Mouse (Mus musculus): Measurements from ENCODE around the gene Pcsk7. TPM values are rescaled to one million over a fixed set of nuclear protein-coding genes. Genes with fewer than 3 reads are reported as not detected.
A peak's percentile ranks its signal among the peaks of the same experiment; 100 is the strongest.

Gene Pcsk7
- polyA plus RNA-seq, 1 experiment from 2014 or later, result 25.6 TPM

DNA sequence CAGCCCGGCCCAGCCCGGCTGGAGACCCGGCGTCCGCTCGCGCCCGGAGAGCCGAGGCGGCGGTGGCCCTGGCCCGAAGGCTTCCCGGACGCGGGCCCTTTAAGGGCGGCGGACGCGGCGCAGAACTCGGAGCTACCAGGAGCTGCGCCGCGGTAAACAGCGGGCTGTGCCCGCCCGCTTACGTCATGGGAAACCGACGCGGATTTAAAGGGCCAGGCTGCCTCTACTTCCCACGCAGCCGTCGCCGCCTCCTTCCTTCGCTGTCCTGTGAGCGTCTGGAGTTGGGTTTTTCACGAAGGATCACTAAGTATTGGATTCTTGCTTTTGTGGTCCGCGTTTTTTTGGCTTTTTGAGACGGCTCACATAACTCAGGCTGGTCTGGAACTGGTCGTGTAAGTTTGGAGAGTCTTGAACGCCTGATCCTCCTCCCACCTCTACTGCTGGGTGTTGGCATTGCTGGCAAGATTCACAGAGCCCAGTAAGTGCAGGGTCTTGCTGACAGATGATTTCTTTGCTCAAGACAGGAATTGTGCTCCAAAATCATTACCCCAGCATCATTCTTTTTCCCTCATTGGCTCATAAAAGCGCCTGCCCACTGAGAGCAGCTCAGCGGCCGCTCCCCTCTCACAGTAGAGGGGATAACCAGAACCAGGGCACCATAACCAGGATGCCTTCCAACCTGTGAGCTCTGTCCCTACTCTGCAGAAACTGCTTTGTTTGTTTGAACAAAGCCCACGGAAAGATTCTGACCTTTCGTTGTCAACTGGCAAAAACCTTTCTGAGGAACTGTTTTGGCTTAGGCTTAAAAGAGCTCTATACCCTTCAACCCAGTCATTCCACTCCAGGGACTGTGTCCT is 49.0 kb downstream of the Pcsk7 start, which contains the start of gene Sidt2:
Gene Sidt2, minus strand, starts transcription at position 152 of the 857 bp plus-strand sequence.
- H3K4me1 ChIP-seq, result peaks cover 38% of the 10 kb centered on the region
- H3K4me3 ChIP-seq, result peak within 1 kb of the TSS; percentile 71
- H3K27ac ChIP-seq (replicated peaks), result peak within 1 kb of the TSS; percentile 79
- H3K9me3 ChIP-seq, result no peaks in the 10 kb centered on the region
- H3K9ac ChIP-seq (replicated peaks), result peak within 1 kb of the TSS; percentile 84
- no peaks in the 10 kb centered on the region for H3K27me3 ChIP-seq
- WGBS, result under 1% methylated on average over 48 of the region's 48 CpGs
- peaks cover 12% of the 10 kb centered on the region for H3K36me3 ChIP-seq
- ATAC-seq (replicated peaks), result peak; percentile 98
- peak within 1 kb of the TSS; percentile 73 for H3K4me2 ChIP-seq (replicated peaks)

DNA sequence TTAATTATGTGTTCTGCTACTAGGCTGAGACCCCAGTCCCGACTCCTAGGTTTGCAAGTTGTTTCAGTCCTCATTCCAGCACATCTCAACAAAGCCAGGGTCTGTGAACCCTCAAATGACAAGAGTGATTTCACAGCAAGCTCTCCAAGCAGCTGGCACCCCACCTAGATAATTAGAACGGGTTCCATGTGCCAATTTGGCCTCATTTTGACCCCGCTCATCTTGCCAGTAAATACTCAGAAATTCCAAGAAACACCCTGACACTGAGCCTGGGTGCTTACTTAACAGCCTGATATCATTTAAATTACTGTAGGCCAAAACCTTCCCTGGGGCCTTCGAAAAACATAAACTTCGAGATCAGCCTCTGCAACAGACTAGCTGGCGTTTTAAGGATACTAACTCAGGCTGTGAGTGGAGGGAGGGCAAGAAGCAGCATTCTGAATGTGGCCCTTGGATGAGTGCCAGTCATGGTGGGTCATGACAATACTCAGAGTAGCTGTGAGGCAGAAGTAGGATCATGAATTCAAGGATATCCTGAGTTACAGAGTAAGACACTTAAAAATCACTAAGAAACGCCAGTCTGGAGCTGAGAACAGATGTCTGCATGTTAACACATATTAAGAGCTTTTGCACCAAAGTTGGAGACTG is 51.9 kb downstream of the Pcsk7 start:
- Histone ChIP-seq H3K4me3 (no peak overlapping the region), H3K4me1 (peaks cover 36% of the 10 kb centered on the region), H3K4me2 (replicated peaks) (no peak overlapping the region), H3K9ac (replicated peaks) (no peak overlapping the region), H3K27me3 (no peaks in the 10 kb centered on the region), H3K27ac (replicated peaks) (peak overlapping the region; percentile 56), H3K9me3 (no peaks in the 10 kb centered on the region), H3K36me3 (peaks cover 19% of the 10 kb centered on the region)
- ATAC-seq (replicated peaks), result no peak
- 50% methylated on average over 7 of the region's 7 CpGs for WGBS

DNA sequence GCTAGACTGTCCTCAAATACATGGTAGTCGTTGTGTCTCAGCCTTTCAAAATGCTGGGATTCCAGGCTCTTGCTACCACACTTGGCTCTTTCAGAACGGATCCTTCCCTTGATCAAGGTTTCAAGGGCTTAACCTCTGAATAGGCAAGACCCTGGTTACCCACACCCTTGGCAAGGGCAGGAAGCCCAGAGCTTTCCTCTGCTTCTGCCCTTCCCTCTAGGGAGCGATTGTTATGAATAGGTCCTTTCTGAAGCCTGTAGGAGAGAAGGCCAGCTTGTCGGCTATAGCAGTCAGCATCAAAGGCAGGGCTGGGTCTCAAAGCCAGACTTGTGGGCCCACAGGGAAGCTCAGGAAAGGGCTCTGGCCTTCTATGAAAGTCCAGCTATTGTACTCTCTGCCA is 52.6 kb downstream of the Pcsk7 start:
- H3K9ac ChIP-seq (replicated peaks), result no peak overlapping the region

DNA sequence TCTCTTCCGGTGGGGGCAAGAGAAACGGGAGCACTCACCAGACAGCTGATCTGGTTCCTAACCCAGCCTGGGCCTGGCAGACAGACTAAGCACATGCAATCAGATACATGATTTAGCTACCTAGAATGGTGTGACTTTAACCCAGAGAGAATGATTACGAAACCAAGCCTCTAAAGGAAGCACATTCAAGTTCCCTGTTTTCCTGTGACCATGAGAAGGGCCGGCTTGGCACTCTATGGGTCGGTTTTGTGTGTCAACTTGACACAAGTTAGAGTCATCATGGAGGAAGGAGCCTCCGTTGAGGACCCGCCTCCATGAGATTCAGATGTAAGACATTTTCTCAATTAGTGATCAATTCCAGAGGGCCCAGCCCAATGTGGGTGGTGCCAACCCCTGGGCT is 53.4 kb downstream of the Pcsk7 start:
- no peak for ATAC-seq (replicated peaks)
- H3K4me3 ChIP-seq, result no peak overlapping the region
- 84% methylated on average over 7 of the region's 7 CpGs for WGBS
- peaks cover 33% of the 10 kb centered on the region for H3K36me3 ChIP-seq
- no peaks in the 10 kb centered on the region for H3K9me3 ChIP-seq
- no peak overlapping the region for H3K4me2 ChIP-seq (replicated peaks)
- H3K27me3 ChIP-seq, result no peaks in the 10 kb centered on the region
- no peak overlapping the region for H3K27ac ChIP-seq (replicated peaks)
- H3K4me1 ChIP-seq, result peaks cover 23% of the 10 kb centered on the region
- no peak overlapping the region for H3K9ac ChIP-seq (replicated peaks)

More for the DNA sequence above, 52.6 kb downstream of the Pcsk7 start:
- Histone ChIP-seq H3K4me3 (no peak overlapping the region), H3K27me3 (no peaks in the 10 kb centered on the region), H3K4me2 (replicated peaks) (no peak overlapping the region), H3K27ac (replicated peaks) (peak overlapping the region; percentile 56), H3K4me1 (peaks cover 29% of the 10 kb centered on the region), H3K36me3 (peaks cover 26% of the 10 kb centered on the region), H3K9me3 (no peaks in the 10 kb centered on the region)
- no peak for ATAC-seq (replicated peaks)
- WGBS, result 41% methylated on average over 4 of the region's 4 CpGs

DNA sequence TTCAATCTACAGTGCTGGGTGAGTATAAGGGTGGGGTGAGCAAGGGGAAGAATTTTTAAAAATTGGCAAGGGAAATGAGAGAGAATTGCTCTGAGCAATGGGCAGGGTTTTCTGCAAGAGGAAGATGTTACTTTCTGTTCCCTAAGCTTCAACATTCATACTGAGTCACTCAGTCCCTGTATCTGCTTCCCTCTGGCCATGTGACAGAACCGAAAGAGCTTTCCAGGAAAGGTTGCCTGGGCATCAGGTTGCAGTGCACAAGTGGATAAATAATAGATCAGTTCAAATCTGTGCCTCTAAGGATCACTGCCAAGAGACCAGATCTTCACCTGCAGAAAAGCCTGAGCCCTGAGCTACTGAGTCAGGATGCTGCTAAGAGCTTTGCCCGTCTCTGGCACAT is 55.6 kb downstream of the Pcsk7 start:
- no peak overlapping the region for H3K9ac ChIP-seq (replicated peaks)
- peaks cover 54% of the 10 kb centered on the region for H3K36me3 ChIP-seq
- no peak for ATAC-seq (replicated peaks)
- H3K9me3 ChIP-seq, result no peaks in the 10 kb centered on the region
- H3K27me3 ChIP-seq, result no peaks in the 10 kb centered on the region
- H3K4me2 ChIP-seq (replicated peaks), result no peak overlapping the region
- 89% methylated on average over 2 of the region's 2 CpGs for WGBS
- H3K4me1 ChIP-seq, result peaks cover 14% of the 10 kb centered on the region
- H3K4me3 ChIP-seq, result no peak overlapping the region
- no peak overlapping the region for H3K27ac ChIP-seq (replicated peaks)

DNA sequence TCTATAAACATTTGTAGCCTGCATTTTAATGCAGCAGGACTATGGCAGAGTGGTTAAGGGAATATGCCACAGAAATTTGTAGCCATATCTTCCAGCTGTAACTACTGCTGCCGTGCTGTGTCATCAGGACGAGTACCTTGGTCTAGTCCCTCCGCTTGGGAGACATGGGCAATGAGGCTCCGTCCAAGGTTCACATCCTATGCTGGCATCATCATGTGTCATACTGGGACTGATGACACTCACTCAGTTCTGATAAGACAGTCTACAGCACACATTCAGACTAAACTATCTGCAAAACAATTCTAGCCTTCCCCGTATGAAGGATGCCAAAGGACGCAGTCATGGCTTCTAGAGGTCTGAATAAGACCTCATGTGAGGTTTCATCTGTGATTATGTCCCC is 57.3 kb downstream of the Pcsk7 start:
- WGBS, result 96% methylated on average over 6 of the region's 6 CpGs
- H3K4me2 ChIP-seq (replicated peaks), result no peak overlapping the region
- peaks cover 4% of the 10 kb centered on the region; the same call in 1 of the 2 replicates for H3K4me1 ChIP-seq
- peaks cover 70% of the 10 kb centered on the region for H3K36me3 ChIP-seq
- H3K9ac ChIP-seq (replicated peaks), result no peak overlapping the region
- ATAC-seq (replicated peaks), result no peak
- no peaks in the 10 kb centered on the region for H3K27me3 ChIP-seq
- H3K27ac ChIP-seq (replicated peaks), result no peak overlapping the region
- H3K9me3 ChIP-seq, result no peaks in the 10 kb centered on the region
- H3K4me3 ChIP-seq, result no peak overlapping the region

DNA sequence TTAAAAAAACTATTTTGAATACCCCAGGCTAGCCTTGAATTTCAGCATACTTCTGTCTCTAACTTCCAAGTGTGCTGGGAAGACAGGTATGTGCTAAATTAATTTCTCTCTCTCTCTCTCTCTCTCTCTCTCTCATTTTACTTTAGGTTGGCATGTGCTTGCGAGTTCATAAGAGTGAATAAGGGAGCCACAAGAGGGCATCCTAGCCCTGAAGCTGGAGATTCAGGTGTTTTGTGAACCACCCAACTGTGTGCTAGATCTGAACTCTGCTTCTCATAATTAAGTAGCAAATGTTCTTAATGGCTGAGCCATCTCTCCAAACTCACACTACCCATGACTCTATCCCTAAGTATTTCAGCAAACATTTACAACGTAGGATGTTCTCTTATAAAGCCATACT is 70.6 kb downstream of the Pcsk7 start:
- Histone ChIP-seq H3K4me2 (replicated peaks) (no peak overlapping the region), H3K9me3 (no peaks in the 10 kb centered on the region), H3K27me3 (no peaks in the 10 kb centered on the region), H3K9ac (replicated peaks) (no peak overlapping the region), H3K36me3 (peaks cover 39% of the 10 kb centered on the region), H3K4me1 (peaks cover 23% of the 10 kb centered on the region), H3K27ac (replicated peaks) (no peak overlapping the region), H3K4me3 (no peak overlapping the region)
- no peak for ATAC-seq (replicated peaks)
- WGBS, result 77% methylated on average over 2 of the region's 2 CpGs

Small RNA genes within 50 kb of the gene (microRNA-seq; reads per million reads assigned to microRNA genes)
- gene Mir7087, result not detected

Other genes with a start within 250 kb of the Pcsk7 start
- gene Cep164, start 77.8 kb upstream of the Pcsk7 start, polyA plus RNA-seq (2015; fragmentation: Nextera tagmentation; extraction: Ambion mirVana), result 14.5 and 18.2 TPM in 2 replicates
- gene Bace1, start 67.9 kb upstream of the Pcsk7 start, polyA plus RNA-seq (2015; fragmentation: Nextera tagmentation; extraction: Ambion mirVana), result 47.2 and 47.4 TPM in 2 replicates
- gene Rnf214, start 414 bp downstream of the Pcsk7 start, polyA plus RNA-seq (2015; fragmentation: Nextera tagmentation; extraction: Ambion mirVana), result 96.5 and 96.9 TPM in 2 replicates
- 2.6 and 2.8 TPM in 2 replicates for gene Tagln, start 29.6 kb downstream of the Pcsk7 start, polyA plus RNA-seq (2015; fragmentation: Nextera tagmentation; extraction: Ambion mirVana)
- 37.2 and 37.6 TPM in 2 replicates for gene Sidt2, start 48.8 kb downstream of the Pcsk7 start, polyA plus RNA-seq (2015; fragmentation: Nextera tagmentation; extraction: Ambion mirVana)
- gene Pafah1b2, start 106.2 kb downstream of the Pcsk7 start, polyA plus RNA-seq (2015; fragmentation: Nextera tagmentation; extraction: Ambion mirVana), result 284 and 289 TPM in 2 replicates
- gene Sik3, start 106.3 kb downstream of the Pcsk7 start, polyA plus RNA-seq (2015; fragmentation: Nextera tagmentation; extraction: Ambion mirVana), result 7.8 and 9.2 TPM in 2 replicates